Mouse (Mus musculus) cerebellum, adult 2 months (tissue): Measurements from ENCODE around the gene Eif4g2. TPM values are rescaled to one million over a fixed set of nuclear protein-coding genes. Genes with fewer than 3 reads are reported as not detected.

Experiments
- DNase-seq, 2 experiments: peaks; one replicate each; pipeline ENCODE4 v3.0.0; 2021
- H3K27ac ChIP-seq: fragments of 200-500 bp; 2 replicates; pipeline ENCODE4 v1.5.1; 2012; ENCODE audit warnings: low read length, control low read depth, inconsistent platforms; ENCODE audit not compliant: insufficient read depth
- H3K27me3 ChIP-seq: fragments of 200-500 bp; 2 replicates; pipeline ENCODE4 v1.6.1; 2012; ENCODE audit warnings: inconsistent platforms, mild to moderate bottlenecking, low read length, moderate library complexity; ENCODE audit not compliant: control insufficient read depth, insufficient read depth
- H3K4me1 ChIP-seq: fragments of 200-500 bp; 2 replicates; pipeline ENCODE4 v1.6.1; 2011; ENCODE audit warnings: low read length; ENCODE audit not compliant: control insufficient read depth, insufficient read depth
- H3K4me3 ChIP-seq: fragments of 200-500 bp; replicated peaks from 2 replicates; pipeline ENCODE3; 2011; ENCODE audit warnings: mild to moderate bottlenecking, low read depth, low read length, control low read depth; ENCODE audit not compliant: insufficient read depth
- CTCF ChIP-seq: fragments of 200-500 bp; IDR thresholded peaks from 2 replicates; pipeline ENCODE4 v1.5.1; 2011; ENCODE audit warnings: low read depth, mild to moderate bottlenecking, control low read depth, low read length, moderate library complexity, borderline replicate concordance; ENCODE audit not compliant: insufficient read depth
- POLR2A ChIP-seq: fragments of 200-500 bp; IDR thresholded peaks from 2 replicates; pipeline ENCODE4 v1.6.1; 2011; ENCODE audit warnings: low read length, control low read depth, borderline replicate concordance; ENCODE audit not compliant: insufficient read depth
- WGBS: fragments of 180-500 bp; shearing (Covaris S2); methylation state at CpG from one replicate; pipeline ENCODE4 v1.1.7; 2018; 5-methylcytosine and 5-hydroxymethylcytosine counted together
- polyA plus RNA-seq: library from polyadenylated mRNA; depleted of rRNA; stranded (reverse); fragments of >200 nt; gene quantifications from 2 replicates; pipeline ENCODE4 v1.2.3, GENCODE M21; 2012; rRNA removed

The Eif4g2 gene
- polyA plus RNA-seq, 1 experiment: 290 TPM

DNA sequence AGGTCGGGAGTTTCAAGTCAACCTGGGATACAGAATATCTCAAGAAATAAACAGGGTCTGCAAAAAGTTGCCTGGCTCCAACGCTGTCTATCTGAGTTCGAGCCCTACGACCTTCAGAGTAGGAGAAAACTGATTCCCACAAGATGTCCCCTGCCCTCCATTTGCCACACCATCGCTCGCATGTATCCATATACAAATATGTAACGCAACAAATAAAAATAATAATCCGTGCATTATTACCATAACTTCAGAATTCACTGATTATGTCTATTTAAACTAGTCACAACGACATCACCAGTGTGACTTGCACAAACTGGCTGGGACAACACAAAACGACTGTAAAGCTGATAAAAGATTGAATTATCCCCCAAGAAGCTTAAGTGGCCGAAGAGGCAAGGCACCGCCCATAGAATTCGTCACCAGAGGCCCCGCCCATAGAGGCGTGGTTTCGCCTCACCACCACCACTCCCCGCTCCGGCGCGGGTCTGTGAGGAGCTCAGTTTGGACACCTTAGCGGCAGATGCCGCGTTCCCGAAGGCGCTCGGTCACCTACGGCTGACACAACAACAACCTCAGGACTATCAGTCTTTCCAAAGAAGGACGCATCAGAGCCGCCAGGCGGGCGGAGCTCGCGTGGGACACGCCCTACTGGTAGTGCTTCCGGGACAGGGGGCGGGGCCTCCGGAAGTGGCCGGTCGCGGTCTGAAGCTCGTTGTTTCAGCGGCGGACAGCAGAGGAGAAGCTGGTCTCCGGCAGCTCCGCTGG, 54.4 kb downstream of the Eif4g2 start, which contains the start of gene Ctr9:
Gene Ctr9 (plus strand): TSS at position 671 of the 765 bp plus-strand sequence.
- 3% methylated on average over 45 of the region's 45 CpGs for WGBS
- no peaks in the 10 kb centered on the region for H3K27me3 ChIP-seq

DNA sequence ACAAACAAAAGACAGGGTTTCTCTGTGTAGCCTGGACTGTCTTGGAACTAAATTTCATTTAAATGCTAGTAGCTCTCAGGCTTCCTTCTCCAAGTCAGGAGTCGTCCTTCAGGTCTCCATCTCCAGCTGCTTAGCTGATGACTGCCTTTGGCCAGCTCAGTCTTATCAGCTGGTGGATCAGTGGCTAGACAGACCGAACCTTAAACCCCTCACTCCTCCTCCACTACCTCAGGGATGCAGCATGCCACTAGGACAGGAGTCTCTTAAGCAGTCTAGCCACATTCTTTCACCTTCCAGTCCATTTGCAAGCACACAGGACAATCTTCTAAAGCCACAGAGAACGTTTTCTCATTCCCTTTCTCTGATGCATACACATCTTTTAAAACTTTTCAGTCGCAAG, 57.9 kb downstream of the Eif4g2 start:
- DNase-seq: no peak
- no peaks in the 10 kb centered on the region; the same call in 1 of the 2 replicates for H3K4me1 ChIP-seq
- H3K27ac ChIP-seq: no peak overlapping the region
- WGBS: 72% methylated on average over 4 of the region's 4 CpGs
- H3K4me3 ChIP-seq: no peak overlapping the region
- TF ChIP-seq CTCF (no peak), POLR2A (no peak)
- H3K27me3 ChIP-seq: no peaks in the 10 kb centered on the region

More for the DNA sequence above, 54.4 kb downstream of the Eif4g2 start, which contains the start of gene Ctr9:
- peak; percentile 88 for TF ChIP-seq POLR2A
- no peak for TF ChIP-seq CTCF
- peak; percentile 92 to 97 for DNase-seq
- Histone ChIP-seq H3K4me3 (peak within 1 kb of the TSS; percentile 96), H3K4me1 (no peaks in the 10 kb centered on the region; the same call in 1 of the 2 replicates), H3K27ac (peak within 1 kb of the TSS; percentile 95)

DNA sequence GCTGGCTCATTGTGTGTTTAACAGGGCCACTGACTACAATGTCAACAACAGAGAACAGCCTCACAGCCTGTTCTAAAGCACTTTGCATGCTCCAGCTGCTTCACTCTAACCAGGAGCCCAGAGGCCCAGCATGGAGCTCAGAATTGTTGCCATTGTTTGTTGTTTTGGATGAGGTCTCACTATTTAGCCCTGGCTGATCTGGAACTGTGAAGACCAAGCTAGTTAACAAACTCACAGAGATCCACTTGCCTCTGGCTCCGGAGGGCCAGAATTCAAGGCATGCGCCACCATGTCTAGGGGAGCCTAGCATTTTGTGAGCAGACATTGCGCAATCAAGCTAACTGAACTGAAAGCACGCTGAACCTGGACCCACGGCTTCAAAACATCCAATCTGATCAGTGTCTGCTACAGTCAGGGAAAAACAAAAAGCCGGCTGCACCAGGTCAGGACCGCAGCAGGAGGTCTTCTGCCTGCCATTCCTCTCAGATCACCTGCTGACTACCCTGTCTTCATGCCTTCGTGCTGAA, 58.7 kb downstream of the Eif4g2 start:
- H3K4me1 ChIP-seq: no peaks in the 10 kb centered on the region
- H3K27me3 ChIP-seq: no peaks in the 10 kb centered on the region
- 27% methylated on average over 8 of the region's 8 CpGs for WGBS
- H3K27ac ChIP-seq: no peak overlapping the region
- DNase-seq: peak in 1 of 2 experiments; percentile 11
- TF ChIP-seq CTCF: no peak
- TF ChIP-seq POLR2A: no peak
- no peak overlapping the region for H3K4me3 ChIP-seq

DNA sequence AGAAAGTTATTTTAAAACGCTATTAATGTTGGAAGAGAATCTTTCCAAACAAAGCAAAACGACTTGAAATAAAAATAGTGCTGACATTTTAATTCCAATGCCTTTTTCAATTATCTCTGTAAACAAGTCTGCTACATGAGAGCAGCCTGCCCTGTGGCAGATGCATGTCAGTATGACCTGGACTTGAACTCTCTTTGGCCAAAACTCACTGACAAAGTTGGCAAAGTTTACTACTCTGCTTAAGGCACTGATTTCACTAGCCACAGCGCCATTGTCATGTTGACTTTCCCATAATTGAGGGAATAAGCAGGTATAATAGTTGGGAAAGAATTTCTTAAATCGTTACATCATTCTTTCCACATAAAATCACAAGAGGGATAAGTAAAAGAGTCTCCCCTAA, 62.0 kb downstream of the Eif4g2 start:
- TF ChIP-seq CTCF: no peak
- no peak for TF ChIP-seq POLR2A
- Histone ChIP-seq H3K4me3 (no peak overlapping the region), H3K27me3 (no peaks in the 10 kb centered on the region), H3K4me1 (no peaks in the 10 kb centered on the region), H3K27ac (no peak overlapping the region)
- DNase-seq: no peak
- WGBS: 84% methylated on average over 4 of the region's 4 CpGs

Other genes with a start within 250 kb of the Eif4g2 start
- gene Rnf141, start 238.6 kb downstream of the Eif4g2 start, polyA plus RNA-seq: 81.3 and 88.4 TPM in 2 replicates
- 0.34 and 0.43 TPM in 2 replicates for gene Lyve1, start 219.8 kb downstream of the Eif4g2 start, polyA plus RNA-seq
- 2.2 and 2.7 TPM in 2 replicates for gene Mrvi1, start 100.6 kb downstream of the Eif4g2 start, polyA plus RNA-seq
- 33.9 and 36.2 TPM in 2 replicates for gene Ctr9, start 54.1 kb downstream of the Eif4g2 start, polyA plus RNA-seq